Mouse (Mus musculus) monocyte, adult 2 months (primary cell): ENCODE measurements around the gene Tmem43.
"Not testable (repeated sequence)": the region's sequence is repeated elsewhere in the genome, so short reads cannot be mapped to it uniquely, and the experiment has no call there.

ENCODE experiments used
- DNase-seq, 2 experiments: peaks; one replicate each; pipeline ENCODE4 v3.0.0; 2022; ENCODE audit warnings: low spot score in 2 of 2, low read depth in 1 of 2

The Tmem43 gene

DNA sequence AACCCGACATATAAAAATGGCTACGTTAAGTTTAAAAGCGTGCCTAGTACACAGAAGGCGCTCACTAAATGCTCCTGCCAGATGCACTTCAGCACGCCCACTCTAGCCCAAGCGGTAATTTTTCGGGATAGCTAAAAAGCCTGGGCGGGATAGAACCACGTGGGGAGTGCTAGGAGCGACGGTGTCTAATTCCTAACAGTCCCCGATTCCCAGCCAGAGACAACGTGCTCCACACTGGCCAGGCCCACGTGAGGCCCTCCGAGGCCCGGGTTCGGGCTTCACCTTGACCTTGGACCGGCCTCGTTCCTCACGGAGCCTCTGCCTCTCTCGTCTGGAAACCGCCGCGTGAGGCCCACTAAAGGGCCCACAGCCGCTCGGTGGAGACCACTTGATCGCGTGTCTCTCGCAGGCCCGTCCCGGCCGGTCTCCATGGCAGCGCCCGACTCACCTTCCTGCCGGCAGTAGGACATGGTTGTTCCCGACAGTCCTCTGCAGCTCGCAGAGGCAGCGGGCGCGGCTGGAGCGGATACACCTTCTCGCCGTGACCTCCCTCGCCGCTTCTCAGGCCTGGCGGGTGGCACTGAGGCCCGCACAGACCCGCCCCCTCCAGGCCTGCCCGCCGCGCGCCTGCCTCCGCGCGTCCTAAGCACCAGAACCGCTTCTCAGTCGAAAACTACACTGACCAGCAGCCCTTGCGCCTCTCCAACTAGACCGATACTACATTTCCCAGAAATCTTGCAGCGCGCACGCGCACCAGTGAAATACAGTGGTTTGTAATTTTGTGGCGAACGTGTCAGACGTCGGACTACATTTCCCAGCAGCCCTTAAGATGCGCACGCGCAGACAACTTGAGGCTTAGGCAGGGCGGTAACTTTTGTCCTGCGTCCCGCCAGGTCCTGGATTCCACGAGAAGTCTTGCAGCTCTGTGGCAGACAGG lies at the start of gene Tmem43, which contains the start of gene Chchd4:
Tmem43 (plus strand) TSS at position 836 of the 937 bp plus-strand sequence.
Chchd4 (minus strand) TSS at position 679 of the 937 bp plus-strand sequence.
- DNase-seq: peak; percentile 95 to 96

DNA sequence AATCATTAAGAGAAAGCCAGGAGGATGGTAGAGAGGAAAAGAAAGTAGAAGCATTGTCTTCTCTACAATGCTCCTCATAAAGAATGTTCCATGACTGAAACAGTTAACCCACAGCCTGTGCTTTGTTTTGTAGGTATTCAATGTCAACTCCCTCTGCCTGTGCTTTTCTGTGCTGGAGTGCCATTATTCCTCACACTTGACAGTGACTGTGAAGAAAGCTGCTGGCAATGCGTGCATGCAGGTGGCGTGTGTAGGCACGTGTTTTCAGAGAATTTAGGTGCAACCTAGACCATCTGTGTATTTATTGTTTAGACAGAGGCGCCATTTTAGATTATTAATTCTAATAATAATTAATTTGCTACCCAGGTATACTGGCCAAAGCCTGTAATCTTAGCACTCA lies 49.4 kb upstream of the Tmem43 start:
- no peak for DNase-seq

DNA sequence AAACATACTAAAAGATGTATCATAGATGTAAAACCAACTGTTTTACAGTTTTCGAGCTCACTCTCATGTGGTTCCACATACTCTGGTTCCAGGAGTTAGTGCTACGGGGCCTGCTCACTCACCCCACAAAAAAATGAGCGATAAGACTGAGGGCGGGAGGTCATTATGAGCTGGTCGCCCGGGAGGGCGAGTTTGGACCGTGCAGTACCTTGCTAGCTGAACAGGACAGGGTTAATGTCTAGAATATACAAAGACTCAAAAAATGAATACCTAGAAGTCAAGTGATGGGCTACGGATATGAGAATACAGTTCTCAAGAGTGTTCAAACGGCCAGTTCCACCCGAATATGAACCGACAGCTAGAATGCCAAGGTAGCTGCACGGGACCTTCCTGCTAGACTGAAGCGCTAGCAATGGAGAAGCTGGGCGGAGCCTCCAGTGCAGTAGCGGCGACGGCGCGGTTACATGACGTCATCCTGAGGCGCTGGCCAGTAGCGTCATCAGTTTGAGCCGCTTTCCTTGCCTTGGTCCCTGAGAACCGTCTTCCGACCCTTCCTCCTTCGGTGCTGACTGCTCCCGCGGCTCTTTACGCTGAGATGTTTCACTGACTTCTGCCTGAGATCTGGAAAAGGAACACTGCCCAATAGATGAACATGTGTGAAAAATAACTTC lies 32.9 kb upstream of the Tmem43 start:
- DNase-seq: peak; percentile 85 to 96

DNA sequence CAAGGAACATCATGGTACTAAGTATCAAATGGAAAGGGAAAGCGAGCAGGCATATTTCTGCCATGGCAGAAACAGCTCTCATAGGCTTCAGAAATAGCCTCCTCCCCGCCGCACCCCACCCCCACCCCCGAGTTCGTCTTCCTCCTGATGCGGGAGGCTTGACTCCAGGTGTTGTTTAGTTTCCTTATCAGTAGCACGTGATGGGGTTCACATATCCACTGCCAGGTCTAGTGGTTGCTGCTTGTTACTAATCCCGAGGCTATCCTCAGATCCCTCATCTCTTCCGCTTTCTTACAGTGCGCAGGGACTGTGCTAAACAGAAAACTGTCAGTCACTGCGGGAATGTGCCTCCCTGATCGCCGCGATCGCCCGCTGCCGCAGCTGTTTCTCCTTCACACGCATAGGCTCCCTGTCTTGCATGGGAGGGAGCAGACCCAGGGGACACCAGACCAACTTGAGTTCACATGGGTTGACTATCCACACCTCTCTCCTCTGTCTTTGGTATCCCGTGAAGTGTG lies 32.3 kb upstream of the Tmem43 start:
- no peak for DNase-seq

DNA sequence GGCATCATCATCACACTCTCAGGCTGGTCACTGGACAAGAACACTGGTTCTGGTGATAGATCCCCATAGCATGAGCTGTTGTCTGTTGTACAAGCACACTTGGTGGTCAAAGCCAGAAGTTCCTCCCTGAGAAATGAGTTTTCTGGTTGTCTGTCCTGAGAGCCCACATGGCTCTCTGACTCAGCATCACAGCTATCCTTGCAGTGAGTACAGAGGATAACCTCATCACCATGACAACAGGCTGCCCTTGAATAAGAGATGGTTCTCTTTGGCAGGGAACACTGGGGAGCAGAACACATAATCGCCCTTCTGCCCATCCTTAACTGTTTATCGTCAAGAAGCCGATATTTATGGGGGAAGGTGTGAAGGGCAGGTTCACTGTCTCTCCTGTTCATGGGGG lies 28.2 kb upstream of the Tmem43 start:
- DNase-seq: no peak

DNA sequence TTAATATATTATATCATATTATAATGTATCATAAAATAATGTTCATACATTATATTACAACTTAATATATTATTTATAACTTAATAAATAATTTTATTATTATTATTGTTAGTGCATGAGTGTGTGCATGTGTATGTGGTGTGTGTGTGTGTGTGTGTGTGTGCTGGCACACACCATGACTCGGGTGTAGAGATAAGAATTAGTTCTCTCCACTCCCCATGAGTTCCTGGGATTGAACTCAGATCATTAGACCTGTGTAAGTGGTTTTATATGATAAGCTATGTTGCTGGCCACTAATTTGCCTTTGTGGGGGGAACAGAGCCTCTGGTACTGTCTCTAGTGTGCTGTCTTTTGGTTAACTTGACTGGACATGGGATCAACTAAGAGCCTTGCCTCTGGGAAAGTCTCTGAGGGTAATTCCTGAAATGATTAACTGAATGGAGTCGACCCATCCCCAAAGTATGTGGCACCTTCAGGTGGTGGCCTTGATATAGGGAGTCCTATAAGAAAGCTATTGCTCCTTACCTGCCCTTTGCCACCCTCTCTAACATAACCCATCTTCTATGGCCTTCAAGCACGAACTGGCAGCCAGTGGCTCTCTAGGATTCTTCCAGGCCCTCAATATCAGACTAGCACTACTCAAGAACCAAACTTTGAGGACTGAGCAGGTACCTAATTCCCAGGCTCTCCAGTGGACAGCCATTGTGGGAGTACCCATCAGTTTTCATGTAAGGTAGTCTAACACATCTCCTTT lies 23.9 kb upstream of the Tmem43 start:
- no peak for DNase-seq

DNA sequence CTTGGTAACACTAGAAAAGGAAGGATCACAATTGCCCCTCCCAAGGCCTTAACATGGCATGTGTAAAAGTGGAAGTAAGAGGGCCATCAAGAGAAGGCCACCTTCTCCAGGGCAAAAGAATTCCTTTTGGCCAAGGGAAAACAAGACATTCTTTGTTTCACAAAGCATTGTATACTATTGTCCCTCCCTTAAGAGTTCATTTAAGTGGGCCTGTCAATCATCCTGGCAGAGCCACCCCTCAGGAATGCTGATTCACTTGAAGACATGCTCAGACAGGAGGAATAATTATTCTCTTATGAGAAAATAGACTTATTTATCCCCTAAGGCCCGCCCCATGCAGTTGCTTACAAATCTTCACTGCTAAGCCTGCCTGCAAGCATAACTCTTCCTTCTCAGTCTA lies 21.4 kb upstream of the Tmem43 start:
- no peak for DNase-seq

DNA sequence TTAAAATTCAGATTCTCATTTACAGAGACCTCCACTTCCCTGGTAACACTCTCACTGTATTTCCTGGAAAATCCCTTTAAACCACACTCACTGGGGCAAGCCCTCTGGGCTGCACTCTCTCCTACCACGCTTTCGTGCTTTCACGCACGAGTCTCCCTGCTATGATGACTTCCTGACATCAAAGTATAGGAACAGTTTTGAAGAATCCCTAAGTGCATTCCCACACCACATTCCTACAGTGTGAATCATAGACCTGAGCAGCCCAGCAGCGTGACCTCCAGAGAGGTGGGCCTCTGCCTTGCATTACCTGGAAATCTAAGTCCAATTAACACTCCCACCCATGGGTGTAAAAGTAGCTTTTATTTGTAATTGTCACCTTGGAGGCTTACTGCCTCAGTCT lies 19.0 kb upstream of the Tmem43 start:
- DNase-seq: no peak

DNA sequence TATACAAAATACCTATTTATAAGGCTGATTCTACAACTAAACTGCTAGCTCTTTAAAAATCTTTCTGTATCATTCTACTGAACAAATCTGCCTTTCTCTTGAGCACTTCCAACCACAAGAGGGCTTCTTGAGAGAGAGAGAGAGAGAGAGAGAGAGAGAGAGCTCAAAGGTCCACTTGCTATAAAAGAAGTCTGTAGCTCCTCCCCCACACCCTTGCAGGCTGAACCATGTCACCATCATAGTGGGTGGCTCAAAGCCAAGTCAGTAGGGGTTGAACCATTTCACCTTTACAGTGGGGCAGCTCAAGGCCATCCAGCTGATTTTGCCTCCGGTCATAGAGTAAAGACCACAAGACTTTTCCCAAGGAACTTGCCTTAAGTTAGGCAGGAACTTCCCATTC lies 14.0 kb upstream of the Tmem43 start:
- DNase-seq: no peak

DNA sequence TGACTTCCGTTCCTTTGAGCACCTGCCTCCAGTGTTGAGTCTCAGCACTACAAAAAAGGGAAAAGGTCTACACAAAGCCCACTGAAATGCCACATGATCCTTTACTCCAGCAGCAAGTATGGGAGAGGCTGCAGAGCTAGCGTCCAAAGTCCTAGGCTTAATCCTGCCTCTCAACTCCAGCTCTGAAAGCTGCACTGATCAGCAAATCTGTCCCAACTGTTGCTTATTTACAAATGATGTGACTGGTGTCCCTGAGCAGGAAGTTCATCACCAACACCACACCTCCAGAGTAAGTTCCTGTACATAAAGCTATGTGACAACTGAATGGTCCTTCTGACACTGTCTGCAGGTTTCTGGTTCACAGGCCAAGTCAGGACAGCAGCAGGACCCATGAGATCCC lies 7.7 kb upstream of the Tmem43 start:
- no peak for DNase-seq

DNA sequence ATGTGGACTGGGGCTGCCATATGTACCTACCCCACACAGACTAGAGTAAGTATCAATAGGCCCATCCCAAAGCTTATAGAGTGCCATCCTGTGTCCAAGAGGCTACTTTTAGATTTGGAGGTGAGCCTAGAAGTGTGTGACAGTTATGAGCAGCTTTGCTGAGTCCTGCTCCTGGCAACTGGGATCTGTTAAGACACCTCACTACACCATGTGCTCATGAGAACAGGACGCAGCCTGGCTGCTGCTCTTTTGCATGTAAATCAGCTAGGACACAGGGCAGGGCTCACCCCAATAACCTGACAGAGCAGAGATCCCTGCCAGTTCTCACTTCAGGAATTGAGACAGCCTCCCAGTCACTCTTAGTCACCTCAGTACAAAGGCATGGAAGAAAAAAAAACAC lies 6.4 kb upstream of the Tmem43 start:
- DNase-seq: no peak

DNA sequence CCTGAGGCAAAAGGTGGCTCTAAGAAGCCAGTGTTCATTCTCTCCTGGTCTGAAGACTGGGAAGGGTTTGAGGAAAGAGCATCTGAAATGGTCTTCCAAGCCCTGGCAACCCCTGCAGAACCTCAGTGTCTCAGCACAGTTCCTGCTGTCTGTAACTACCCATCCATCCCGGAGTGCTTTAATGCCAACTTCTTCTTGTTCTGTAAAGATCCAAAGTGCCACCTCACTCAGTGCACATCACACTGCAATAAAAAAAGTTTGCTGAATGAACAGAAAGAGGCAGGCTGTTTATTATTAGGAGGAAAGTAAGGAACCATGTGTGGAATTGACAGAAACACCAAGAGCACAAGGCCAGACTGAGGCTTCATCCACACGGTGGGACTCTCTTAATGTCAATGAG lies 2.8 kb upstream of the Tmem43 start:
- DNase-seq: no peak

DNA sequence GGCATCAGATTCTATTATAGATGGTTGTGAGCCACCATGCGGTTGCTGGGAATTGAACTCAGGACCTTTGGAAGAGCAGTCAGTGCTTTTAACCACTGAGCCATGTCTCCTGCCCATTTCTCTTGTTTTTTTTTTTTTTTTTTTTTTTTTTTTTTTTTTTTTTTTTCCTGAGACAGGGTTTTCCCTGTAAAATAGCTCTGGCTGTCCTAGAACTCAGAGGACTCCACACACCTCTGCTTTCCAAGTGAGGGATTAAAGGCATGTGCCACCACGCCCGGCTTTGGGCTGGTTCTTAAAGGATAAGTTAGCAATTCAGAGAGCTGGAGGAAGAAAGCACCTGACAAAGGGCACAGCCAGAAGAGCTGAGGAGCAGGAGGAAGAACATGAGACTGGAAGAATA lies 2.1 kb upstream of the Tmem43 start:
- DNase-seq: not testable (repeated sequence)

DNA sequence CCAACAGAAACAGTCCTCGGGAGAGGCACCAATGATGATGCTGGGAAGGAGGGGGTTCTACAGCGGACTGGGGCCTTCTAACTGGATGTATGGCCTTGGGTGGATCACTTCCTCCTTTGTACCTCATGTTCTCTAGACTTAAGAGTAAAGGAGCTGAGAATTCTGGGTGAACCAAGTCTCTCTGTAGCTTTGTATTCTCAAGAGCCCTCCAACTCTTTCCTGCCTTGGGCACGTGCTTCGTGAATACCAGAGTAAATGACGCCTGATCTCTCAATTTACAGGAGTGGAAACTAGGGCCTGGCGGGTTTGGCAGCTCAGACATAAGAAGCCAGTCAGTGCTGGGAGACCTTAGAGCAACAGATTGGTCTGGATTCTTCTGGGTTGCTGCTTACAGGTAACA lies 1.2 kb upstream of the Tmem43 start:
- DNase-seq: no peak

DNA sequence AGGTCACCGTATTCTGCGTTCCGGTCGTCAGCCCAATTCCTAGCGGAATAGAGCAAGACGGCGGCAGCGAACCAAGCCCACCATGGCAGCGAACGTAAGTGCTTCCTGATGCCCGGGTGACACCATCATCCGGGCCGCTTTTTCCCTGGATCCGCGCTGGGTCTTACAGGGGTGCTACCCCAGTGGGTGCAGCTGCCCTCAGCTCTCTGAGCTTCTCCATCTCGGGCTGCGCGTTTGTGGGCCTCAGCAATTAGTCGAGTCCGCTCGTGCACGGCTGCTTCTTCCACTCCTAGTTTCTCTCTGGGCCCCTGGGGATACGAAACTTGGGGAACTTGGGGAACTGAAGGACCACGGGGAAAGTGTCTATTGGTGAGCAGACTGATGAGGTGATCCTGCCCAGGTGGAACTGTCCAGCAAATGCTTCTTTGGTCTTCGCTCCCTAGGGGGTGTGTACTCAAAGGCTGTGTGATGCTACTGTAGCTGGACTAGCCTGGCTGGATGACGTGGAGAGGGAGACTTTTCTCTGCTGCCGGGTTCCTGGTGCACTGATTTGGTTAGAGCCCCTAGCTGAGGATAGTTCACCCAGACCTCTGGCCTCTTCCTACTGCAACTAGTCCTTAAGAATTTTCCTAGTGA lies 420 bp downstream of the Tmem43 start:
- DNase-seq: no peak

DNA sequence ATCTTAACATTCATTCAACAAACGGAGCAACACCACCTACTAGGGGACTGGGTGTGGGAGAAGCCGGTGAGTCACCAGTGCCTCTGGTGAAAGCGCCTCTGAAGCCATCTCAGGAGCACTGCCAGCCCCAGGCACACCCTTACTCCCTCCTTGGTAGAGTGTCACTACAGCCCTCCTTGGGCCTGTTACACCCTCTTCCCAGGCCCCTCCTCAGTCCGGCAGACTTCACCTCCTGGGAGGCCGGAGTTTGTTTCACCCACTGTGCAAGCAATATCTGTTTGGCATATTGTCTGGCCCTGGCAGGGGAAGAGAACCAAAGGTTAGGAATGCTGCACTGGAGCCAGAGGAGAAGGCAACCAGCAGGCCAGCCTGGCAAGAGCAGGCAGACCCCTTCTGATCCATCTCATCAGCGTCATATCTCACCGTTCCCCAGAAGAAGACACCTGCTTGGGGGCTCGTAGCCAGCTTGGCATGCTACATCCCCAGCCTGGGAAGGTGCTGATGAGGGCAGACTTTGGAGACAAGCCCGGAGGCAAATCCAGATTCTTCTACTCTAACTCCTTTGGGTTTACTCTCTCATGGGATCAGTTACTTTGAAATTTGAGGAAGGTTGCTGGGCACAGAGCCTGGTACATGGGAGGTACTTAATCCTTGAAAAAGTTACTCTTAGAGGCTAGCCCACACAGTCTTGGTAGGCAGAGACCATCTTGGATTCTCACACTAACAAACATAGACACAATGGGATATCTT lies 1.1 kb downstream of the Tmem43 start:
- DNase-seq: no peak

DNA sequence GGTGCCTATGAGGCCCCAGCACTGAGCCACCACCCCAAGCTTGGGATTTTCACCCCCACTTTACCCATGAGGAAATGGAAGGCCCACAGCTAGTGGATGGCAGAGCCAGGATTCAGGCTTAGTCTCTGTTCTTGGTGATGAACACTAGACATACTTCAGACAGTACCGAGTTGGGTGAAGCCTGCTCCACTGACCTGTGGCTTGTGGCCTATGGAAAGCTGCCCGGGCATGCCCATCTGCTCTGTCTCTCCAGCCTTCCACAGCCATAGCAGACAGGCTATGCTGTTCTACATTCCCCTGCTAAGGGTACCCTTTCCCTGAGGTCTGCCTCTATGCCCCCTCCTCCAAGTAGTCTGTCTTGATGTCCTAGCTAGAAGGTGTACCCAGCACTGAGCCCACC lies 3.0 kb downstream of the Tmem43 start:
- no peak for DNase-seq

DNA sequence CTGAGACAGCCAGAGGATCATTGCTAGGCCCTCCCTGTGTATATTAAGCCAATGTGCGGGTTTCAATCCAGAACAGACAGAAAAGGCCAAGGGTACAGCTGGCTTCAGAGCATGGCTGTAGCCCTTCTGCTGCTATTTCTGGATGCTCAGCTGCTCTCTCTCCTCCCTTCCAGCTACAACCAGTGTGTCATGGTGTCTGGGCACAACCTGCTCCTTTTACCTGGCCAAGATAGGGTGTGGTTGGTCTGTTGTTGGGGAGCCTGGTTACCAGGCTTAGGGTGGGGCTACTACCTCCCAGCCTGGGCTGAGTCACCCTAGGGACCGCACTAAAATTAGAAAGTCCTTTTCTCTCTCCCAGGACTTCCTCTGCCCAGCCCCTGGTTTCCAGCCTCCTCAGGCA lies 9.9 kb downstream of the Tmem43 start:
- no peak for DNase-seq

DNA sequence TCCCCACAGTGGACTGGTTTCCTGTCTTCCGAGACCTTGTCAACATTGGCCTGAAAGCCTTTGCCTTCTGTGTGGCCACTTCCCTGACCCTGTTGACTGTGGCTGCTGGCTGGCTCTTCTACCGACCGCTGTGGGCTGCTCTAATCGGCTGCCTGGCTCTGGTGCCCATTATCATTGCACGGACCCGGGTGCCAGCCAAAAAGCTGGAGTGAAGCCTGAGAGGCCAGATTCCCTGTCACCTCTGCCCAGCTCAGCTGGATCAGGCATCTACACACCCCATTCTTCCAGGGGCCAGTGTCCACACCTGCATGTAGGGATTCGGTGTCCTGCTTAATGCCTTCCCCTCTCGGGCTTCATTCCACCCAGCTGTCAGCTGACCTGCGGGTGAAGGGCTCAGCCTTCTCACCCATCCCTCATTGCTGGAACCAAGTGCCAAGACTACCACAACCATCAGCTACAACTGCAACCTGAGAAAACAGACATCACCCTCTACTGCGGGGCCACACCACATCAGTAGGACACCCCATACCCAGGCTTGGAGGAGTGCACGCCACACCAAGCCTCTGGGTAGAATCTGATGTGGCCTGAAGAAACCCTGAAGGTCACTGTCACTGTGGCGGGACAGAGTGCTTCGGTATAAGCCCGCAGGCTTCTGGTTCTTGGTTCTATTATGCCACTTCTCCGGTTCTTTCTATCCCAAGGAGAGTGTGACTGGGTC lies 13.4 kb downstream of the Tmem43 start:
- DNase-seq: no peak
